ENCODE assay signal across 8 mouse cellular contexts in the genomic region with DNA sequence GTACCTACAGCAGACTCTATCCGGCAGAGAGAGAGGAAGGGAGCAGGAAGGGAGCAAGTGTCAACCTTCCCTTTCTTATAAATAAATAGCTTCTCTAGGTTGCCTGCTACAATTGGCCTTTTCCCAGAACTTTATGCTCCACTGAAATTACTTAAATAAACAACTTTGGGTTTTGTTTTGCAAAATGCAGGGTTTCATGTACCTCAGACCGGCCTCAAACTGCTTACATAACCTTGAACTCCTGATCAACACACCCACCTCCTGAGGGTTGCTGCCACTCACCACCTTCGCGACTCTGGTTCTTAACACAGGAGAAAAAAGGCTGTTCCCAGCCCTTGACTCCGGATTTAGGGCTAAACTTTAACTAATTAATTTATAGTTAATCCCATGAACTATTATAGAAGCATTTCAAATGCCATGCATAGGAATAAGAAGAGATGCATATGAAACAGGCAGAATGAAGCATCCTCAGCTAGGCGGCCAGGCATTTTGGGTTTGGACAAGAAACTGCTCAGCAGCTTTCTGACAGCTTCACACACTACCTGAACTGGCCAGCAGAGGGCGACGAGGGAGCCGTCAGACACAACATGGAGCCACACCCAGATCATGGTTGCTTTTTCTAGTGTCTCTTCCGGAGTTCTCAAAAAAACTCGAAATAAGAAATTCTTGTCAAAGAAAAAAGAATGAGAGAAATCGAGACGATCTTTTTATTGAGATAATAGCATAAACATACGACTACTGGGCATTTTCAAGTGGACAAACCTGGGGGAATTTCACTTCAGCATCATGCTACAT. TPM values are rescaled to one million over a fixed set of nuclear protein-coding genes. Genes with fewer than 3 reads are reported as not detected.
DNase-seq lines count a peak whose midpoint lies in the region; ATAC-seq and TF ChIP-seq lines count a peak whose summit lies in the region.

No protein-coding gene starts in this region.

- H3K27ac ChIP-seq in embryonic facial prominence, embryonic 12.5 days = peak overlapping the region; percentile 97
- H3K27ac ChIP-seq in heart, adult 2 months = peak overlapping the region; percentile 83
- H3K27ac ChIP-seq in midbrain, postnatal 0 days (ENCODE audit: low read depth, low read length) = peak overlapping the region; percentile 89

- peak; percentile 93 for TF ChIP-seq CTCF in heart, adult 2 months (IDR thresholded peaks at IDR 0.05)
- TF ChIP-seq CTCF in midbrain, postnatal 0 days (IDR thresholded peaks at IDR 0.05) = peak; percentile 86

- peak; percentile 76 for DNase-seq in cerebellum, adult 11 months
- DNase-seq in heart, adult 2 months = peak; percentile 81 to 87
- DNase-seq in kidney, adult 9 months = peak; percentile 91
- DNase-seq in liver = peak; percentile 94
- DNase-seq in midbrain, postnatal 0 days (ENCODE audit: low spot score) = peak; percentile 89
- DNase-seq in spleen, postnatal 10 days (ENCODE audit: low spot score in 2 of 2) = peak; percentile 92 to 97

- 0 out of 2 replicates have a peak, but pooled peaks have one; percentile 12 for TF ChIP-seq POLR2A in heart, adult 2 months (IDR thresholded peaks at IDR 0.05; ENCODE audit: insufficient read depth, low read depth, low read length)

- TF ChIP-seq EP300 in heart, adult 2 months (IDR thresholded peaks at IDR 0.05; ENCODE audit: insufficient read depth, low read depth, low read length) = peak; percentile 70

- peaks cover 13% of the 10 kb centered on the region; the same call in 1 of the 2 replicates for H3K4me1 ChIP-seq in embryonic facial prominence, embryonic 12.5 days
- peaks cover 25% of the 10 kb centered on the region for H3K4me1 ChIP-seq in heart, adult 2 months (ENCODE audit: control insufficient read depth, insufficient read depth, low read length)
- H3K4me1 ChIP-seq in midbrain, postnatal 0 days (ENCODE audit: insufficient read depth, low read length) = peaks cover 7% of the 10 kb centered on the region; the same call in 1 of the 2 replicates

- H3K79me2 ChIP-seq in heart, adult 2 months (replicated peaks; ENCODE audit: control insufficient read depth, insufficient read depth, low read length) = no peaks in the 10 kb centered on the region

- 47% methylated on average over 14 of the region's 14 CpGs for WGBS in embryonic facial prominence, embryonic 12.5 days
- 47% methylated on average over 14 of the region's 14 CpGs for WGBS in heart, adult 2 months
- WGBS in midbrain, postnatal 0 days = 51% methylated on average over 14 of the region's 14 CpGs

- intact Hi-C loops in heart, adult 2 months (cut with DNase I) = loop anchor here (1.0 to 2.0 kb wide), 3 partner anchors 44 to 88 kb away; no protein-coding TSS in a partner anchor

- H3K36me3 ChIP-seq in embryonic facial prominence, embryonic 12.5 days = no peaks in the 10 kb centered on the region
- H3K36me3 ChIP-seq in heart, adult 2 months (ENCODE audit: control insufficient read depth, insufficient read depth, low read length) = peaks cover 4% of the 10 kb centered on the region
- H3K36me3 ChIP-seq in midbrain, postnatal 0 days (ENCODE audit: insufficient read depth, low read length) = no peaks in the 10 kb centered on the region

- H3K9me3 ChIP-seq in embryonic facial prominence, embryonic 12.5 days = no peaks in the 10 kb centered on the region
- H3K9me3 ChIP-seq in midbrain, postnatal 0 days (ENCODE audit: low read length) = no peaks in the 10 kb centered on the region

- no peaks in the 10 kb centered on the region for H3K27me3 ChIP-seq in embryonic facial prominence, embryonic 12.5 days
- no peaks in the 10 kb centered on the region for H3K27me3 ChIP-seq in heart, adult 2 months (ENCODE audit: control insufficient read depth, insufficient read depth, low read length)
- H3K27me3 ChIP-seq in midbrain, postnatal 0 days (ENCODE audit: insufficient read depth, low read length) = no peaks in the 10 kb centered on the region

- no peak overlapping the region for H3K4me3 ChIP-seq in embryonic facial prominence, embryonic 12.5 days
- no peak overlapping the region for H3K4me3 ChIP-seq in heart, adult 2 months
- H3K4me3 ChIP-seq in midbrain, postnatal 0 days (ENCODE audit: low read depth, low read length) = no peak overlapping the region

- no peak overlapping the region for H3K4me2 ChIP-seq in embryonic facial prominence, embryonic 12.5 days (replicated peaks)
- no peak overlapping the region for H3K4me2 ChIP-seq in midbrain, postnatal 0 days (ENCODE audit: low read depth, low read length, poor library complexity, severe bottlenecking)

- H3K9ac ChIP-seq in embryonic facial prominence, embryonic 12.5 days = no peak overlapping the region
- no peak overlapping the region for H3K9ac ChIP-seq in heart, adult 2 months (ENCODE audit: low read depth, low read length)
- H3K9ac ChIP-seq in midbrain, postnatal 0 days (replicated peaks; ENCODE audit: low read length, poor library complexity, severe bottlenecking) = no peak overlapping the region

- no peak for ATAC-seq in cerebellum, adult (ENCODE audit: insufficient number of reproducible peaks, low FRiP score, low TSS enrichment)
- ATAC-seq in embryonic facial prominence, embryonic 12.5 days (ENCODE audit: insufficient number of reproducible peaks, insufficient read depth, low FRiP score, low TSS enrichment) = no peak
- no peak for ATAC-seq in midbrain, postnatal 0 days (ENCODE audit: low FRiP score)

RNA-seq across cellular contexts. Expression of a gene that starts 38.8 kb away (rescaled TPM):
- 54.8 and 55.1 TPM in 2 replicates for polyA plus RNA-seq in embryonic facial prominence, embryonic 12.5 days (2016; fragmentation: Nextera tagmentation; extraction: Ambion mirVana)
- total RNA-seq in heart, adult 2 months (2021) = 10 to 100 TPM; 73.1 to 88.0 TPM
- polyA plus RNA-seq in heart, adult 2 months (2012; rRNA removed) = 21.4 and 31.7 TPM in 2 replicates
- total RNA-seq in midbrain, postnatal 0 days (2014; rRNA removed) = 43.1 and 55.2 TPM in 2 replicates
- polyA plus RNA-seq in midbrain, postnatal 0 days (2015; fragmentation: Nextera tagmentation; extraction: Ambion mirVana) = 18.9 and 28.7 TPM in 2 replicates

RNA-seq across cellular contexts. Expression of a gene that starts 51.8 kb away (rescaled TPM):
- not detected in 2 replicates for polyA plus RNA-seq in embryonic facial prominence, embryonic 12.5 days (2016; fragmentation: Nextera tagmentation; extraction: Ambion mirVana)
- not detected for total RNA-seq in heart, adult 2 months (2021)
- not detected in 2 replicates for polyA plus RNA-seq in heart, adult 2 months (2012; rRNA removed)
- total RNA-seq in midbrain, postnatal 0 days (2014; rRNA removed) = not detected in 2 replicates
- polyA plus RNA-seq in midbrain, postnatal 0 days (2015; fragmentation: Nextera tagmentation; extraction: Ambion mirVana) = not detected in 2 replicates
